Mouse (Mus musculus) Patski (cell line): ENCODE data around the gene Palm2. TPM values are rescaled to one million over a fixed set of nuclear protein-coding genes. Genes with fewer than 3 reads are reported as not detected.

Experiments
- ATAC-seq: fragments of 100-300 bp; one replicate; pipeline ENCODE4 v1.8.0; 2021
- CTCF ChIA-PET: fragments of 350-600 bp; sonication (Branson Sonifier 250); formaldehyde crosslinking; loops from one replicate; lab custom pipeline; 2022; ENCODE audit warnings: inconsistent platforms; lab: Charles Lee
- POLR2A ChIA-PET: fragments of 350-600 bp; sonication (Branson Sonifier 250); formaldehyde crosslinking; loops from one replicate; lab custom pipeline; 2022; ENCODE audit warnings: antibody characterized with exemption, inconsistent platforms; lab: Charles Lee
- DNase-seq: peaks from one replicate; pipeline ENCODE4 v3.0.0-alpha.2; 2011; ENCODE audit warnings: low read depth, low spot score
- H3K27me3 ChIP-seq: fragments of 371-371 bp; one replicate; pipeline ENCODE4 v1.5.1; 2021
- CTCF ChIP-seq: fragments of 100-300 bp; IDR thresholded peaks from one replicate; pipeline ENCODE4 v1.5.1; 2021
- in situ Hi-C: fragments of 300-500 bp; cut with MboI; formaldehyde crosslinking; loops from 3 replicates; pipeline ENCODE4 v1.11.1; 2018; ENCODE audit warnings: low pct_unique_long_range_greater_than_20kb, mixed read lengths
- polyA plus RNA-seq: library from polyadenylated mRNA; unstranded; gene quantifications from one replicate; pipeline ENCODE4 v1.2.3, GENCODE M21; 2021

Palm2 gene
- polyA plus RNA-seq, 1 experiment from 2014 or later: 0.71 TPM

GRCm38 (mm10) chr4:57743325-57743929 lies 309.4 kb downstream of the Palm2 start:
- DNase-seq (no peak), ATAC-seq (no peak)
- in situ Hi-C loops: no loop called here
- no peaks in the 10 kb centered on the region for H3K27me3 ChIP-seq
- TF ChIP-seq CTCF: no peak
- POLR2A ChIA-PET: no interaction called here
- CTCF ChIA-PET: no interaction called here

GRCm38 (mm10) chr4:57750651-57751050 lies 316.6 kb downstream of the Palm2 start:
- POLR2A ChIA-PET: no interaction called here
- DNase-seq (no peak), ATAC-seq (no peak)
- H3K27me3 ChIP-seq: no peaks in the 10 kb centered on the region
- CTCF ChIA-PET: no interaction called here
- in situ Hi-C loops: no loop called here
- TF ChIP-seq CTCF: no peak

GRCm38 (mm10) chr4:57751054-57751453 lies 317.0 kb downstream of the Palm2 start:
- ChIA-PET POLR2A (no interaction called here), CTCF (no interaction called here)
- no peaks in the 10 kb centered on the region for H3K27me3 ChIP-seq
- TF ChIP-seq CTCF: no peak
- no peak for ATAC-seq
- no peak for DNase-seq
- in situ Hi-C loops: no loop called here

GRCm38 (mm10) chr4:57751566-57751965 lies 317.5 kb downstream of the Palm2 start:
- DNase-seq (no peak), ATAC-seq (no peak)
- ChIA-PET POLR2A (no interaction called here), CTCF (no interaction called here)
- in situ Hi-C loops: no loop called here
- no peaks in the 10 kb centered on the region for H3K27me3 ChIP-seq
- no peak for TF ChIP-seq CTCF

DNA sequence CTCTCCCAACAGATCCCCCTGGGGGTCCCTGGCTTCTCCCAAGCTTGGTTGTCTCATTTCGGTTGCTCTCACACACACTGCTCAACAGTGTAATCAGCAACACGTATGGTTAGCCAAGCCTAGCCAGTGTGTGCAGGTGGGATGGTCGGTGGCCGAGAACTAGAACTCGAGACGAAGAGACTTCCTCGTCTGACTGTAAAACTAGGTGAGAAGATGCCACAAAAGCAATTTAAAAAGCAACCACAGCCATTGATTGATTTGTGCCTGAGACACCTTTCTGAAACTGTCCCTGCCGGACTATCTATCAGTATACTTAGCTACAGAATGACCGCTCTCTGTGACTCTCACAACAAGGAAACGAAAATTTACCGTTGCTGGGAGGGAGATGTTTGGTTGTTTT lies 321.0 kb downstream of the Palm2 start:
- no peak for TF ChIP-seq CTCF
- ChIA-PET POLR2A (interaction anchor here (1.1 kb wide), 1 partner anchor 92 kb away, joined by 3 read pairs; no protein-coding TSS in a partner anchor), CTCF (interaction anchor here (1.5 to 1.7 kb wide), 2 partner anchors 16 to 23 kb away, joined by 3 to 4 read pairs; no protein-coding TSS in a partner anchor)
- ATAC-seq (no peak), DNase-seq (no peak)
- no peaks in the 10 kb centered on the region for H3K27me3 ChIP-seq
- in situ Hi-C loops: no loop called here

DNA sequence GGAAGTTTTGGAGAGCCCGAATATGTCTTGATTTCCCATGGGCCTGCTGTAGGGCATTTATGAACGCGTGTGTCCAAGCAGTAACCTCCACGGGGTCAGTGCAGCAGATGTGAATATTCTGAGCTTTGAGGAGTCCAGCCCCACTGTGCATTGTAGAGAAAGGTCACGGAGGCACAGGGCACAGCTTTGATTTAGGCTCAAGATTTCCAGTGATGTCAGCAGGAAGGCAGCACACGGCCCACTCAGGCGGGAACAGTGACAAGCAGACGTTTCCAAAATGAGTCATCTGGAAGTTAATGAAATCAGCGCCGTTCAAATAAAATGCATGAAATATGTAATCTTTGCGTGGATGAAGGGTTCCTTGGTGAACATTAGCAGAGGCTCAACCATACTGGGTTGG lies 323.9 kb downstream of the Palm2 start:
- no peak for TF ChIP-seq CTCF
- no peak for DNase-seq
- ChIA-PET CTCF (interaction anchor here (1.0 to 1.7 kb wide), 2 partner anchors 19 to 87 kb away, joined by 3 read pairs; no protein-coding TSS in a partner anchor), POLR2A (interaction anchor here (0.9 kb wide), 1 partner anchor 106 kb away, joined by 3 read pairs; no protein-coding TSS in a partner anchor)
- no peaks in the 10 kb centered on the region for H3K27me3 ChIP-seq
- in situ Hi-C loops: no loop called here
- ATAC-seq: peak; percentile 54

Other genes with a start within 250 kb of the Palm2 start
- 27.5 TPM for gene Ptpn3, start 132.4 kb upstream of the Palm2 start, polyA plus RNA-seq
- 1.6 TPM for gene Pakap, start 133.9 kb downstream of the Palm2 start, polyA plus RNA-seq